Mouse (Mus musculus): Measurements from ENCODE around the gene Trmt61a.
"Not testable (repeated sequence)": the region's sequence is repeated elsewhere in the genome, so short reads cannot be mapped to it uniquely, and the experiment has no call there.

Trmt61a gene

DNA sequence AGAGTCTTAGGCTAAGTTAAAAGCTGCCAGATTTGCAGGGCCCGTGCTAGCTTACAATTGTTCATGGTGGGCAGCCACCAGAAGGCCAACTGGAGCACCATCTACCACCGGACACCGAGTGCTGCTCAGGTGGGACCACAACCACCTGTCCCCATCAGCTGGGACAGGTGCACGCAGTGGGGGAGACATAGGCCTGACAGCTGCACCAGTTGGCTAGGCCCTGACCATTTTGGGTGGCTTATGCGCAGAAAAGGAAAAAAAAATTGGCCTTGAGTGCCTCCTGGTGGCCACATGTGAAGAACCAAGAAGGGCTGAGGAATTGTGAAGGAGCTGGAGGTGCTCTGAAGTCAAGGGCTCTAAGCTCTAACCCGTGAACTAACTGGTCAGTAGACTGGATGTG, 18.3 kb downstream of the Trmt61a start:
- peak; percentile 91 for DNase-seq (ENCODE audit: low read depth, low spot score)

DNA sequence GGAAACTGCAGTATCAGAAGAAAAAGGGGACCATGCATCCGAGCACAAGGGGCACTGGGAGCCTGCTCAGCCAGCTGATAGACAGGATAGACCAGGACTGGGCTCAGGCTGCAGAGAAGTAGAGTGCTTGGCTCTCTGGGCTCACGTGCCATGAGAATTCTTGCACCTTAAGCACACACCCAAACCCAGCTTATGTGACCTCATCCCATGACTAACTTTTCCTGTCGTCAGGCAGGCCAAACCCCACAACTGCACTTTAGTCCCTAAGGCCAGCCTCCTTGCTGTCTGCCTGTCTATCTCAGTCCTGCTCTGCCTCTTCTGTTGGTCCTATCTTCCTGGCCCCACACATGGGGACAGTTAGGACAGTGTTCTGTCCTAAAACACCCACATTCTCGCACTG, 19.8 kb downstream of the Trmt61a start:
- DNase-seq (ENCODE audit: low read depth, low spot score): no peak

- DNase-seq (ENCODE audit: low read depth, low spot score): no peak
Measured at GRCm38 (mm10) chr12:111698346-111698913, 20.5 kb downstream of the Trmt61a start.

DNA sequence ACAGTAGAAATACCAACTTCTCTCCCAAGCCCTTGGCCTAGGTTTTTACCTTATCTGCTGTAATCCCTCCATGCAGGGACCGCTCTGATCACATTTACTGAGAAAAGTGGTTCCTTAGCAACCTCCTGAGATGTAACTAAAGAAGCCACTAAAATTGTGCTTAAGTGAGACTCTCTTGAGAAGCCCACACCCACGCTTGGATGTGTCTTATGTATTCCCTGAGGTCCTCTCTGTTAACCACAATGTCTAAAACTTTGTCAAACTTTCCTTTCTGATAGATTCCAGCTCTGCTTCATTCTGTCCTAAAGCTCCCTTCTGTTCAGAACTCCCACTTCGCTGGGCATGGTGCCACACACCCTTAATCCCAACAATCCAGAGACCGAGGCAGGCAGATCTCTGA, 21.6 kb downstream of the Trmt61a start:
- no peak for DNase-seq (ENCODE audit: low read depth, low spot score)

DNA sequence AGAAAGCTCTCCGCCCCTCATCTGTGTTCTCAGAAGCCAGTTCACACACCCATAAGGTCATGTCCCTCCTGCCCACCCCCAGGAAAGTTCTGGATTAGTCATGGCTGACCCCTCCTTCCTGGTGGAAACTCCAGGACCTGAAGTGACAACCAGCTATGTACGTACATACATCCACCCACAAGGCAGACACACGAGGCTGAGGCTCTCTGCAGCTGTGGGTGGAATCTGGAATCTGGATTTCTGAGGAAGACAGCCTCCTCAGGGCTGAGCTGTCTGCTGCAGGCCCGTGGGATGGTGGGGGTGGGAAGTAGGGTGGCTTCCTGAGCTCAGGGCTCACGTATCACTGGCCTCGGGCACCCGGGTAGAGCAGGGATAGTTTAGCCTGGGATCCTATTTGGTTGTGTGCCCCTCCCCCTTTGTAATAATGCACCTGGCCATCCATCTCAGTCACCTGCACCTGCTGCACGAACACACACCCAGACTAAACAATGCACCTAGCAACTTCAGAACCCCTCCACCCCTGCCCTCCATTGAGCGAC, 23.1 kb downstream of the Trmt61a start:
- DNase-seq (ENCODE audit: low read depth, low spot score): no peak

DNA sequence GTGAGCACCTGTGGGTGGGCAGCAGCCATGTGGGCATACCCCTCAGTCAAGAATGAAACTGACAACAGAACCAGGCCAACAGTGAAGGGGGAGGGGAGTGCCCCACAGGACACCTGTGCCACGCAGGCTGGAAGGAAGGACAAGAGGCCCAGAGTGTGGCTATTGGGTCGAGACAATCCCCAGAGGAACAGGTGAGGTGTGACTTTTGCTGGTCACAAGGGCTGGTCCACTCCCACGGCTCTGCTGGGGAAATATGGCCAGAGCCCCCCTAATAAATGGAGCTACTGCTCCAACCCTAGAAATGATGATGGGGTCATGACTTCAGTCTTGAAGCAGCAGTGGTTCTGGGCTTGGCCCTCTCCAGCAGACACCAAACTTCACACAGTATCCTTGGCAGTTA, 25.4 kb downstream of the Trmt61a start:
- no peak for DNase-seq (ENCODE audit: low read depth, low spot score)

DNA sequence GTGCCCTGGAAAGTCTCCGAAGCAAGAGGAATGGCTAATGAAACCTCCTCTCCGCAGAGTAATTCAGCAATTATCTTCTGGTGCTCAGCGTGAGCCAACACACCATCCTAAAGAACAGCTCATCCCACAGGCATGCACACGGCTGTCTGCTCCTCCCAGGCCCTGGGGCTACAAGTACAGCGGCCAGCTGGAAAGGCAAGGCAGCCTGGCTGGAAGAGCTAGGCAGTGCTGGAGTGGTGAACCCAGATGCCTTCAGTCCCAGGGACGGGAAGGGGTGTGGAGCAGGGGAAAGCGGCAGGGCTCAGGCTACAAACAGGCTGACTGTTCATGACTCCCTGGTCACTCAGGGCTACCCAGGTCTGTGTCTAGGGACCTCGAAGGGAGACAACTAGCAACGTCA, 26.7 kb downstream of the Trmt61a start:
- no peak for DNase-seq (ENCODE audit: low read depth, low spot score)

- DNase-seq (ENCODE audit: low read depth, low spot score): no peak
Measured at GRCm38 (mm10) chr12:111705186-111705973, 27.5 kb downstream of the Trmt61a start.

- no peak for DNase-seq (ENCODE audit: low read depth, low spot score)
Measured at GRCm38 (mm10) chr12:111708181-111708580, 30.3 kb downstream of the Trmt61a start.

DNA sequence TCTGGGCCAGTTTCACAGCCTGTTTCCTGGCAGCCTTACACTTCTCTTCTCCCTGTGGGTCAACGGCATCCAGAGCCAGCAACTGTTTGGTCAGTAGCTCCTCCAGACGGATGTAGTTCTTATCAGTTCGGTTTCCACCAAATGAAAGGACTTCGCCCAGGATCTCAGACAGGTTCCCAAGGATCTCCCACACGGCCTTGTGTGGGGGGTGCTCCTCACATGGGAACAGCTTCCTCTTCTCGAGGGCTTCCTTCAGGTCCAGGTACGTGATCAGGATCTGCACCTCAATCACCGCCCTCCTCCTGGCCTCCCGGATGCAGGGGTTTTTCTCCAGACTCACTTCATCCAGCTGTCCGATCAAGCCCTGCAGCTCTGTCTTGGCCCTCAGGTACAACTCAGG, 32.2 kb downstream of the Trmt61a start:
- no peak for DNase-seq (ENCODE audit: low read depth, low spot score)

- DNase-seq (ENCODE audit: low read depth, low spot score): peak; percentile 35
Measured at GRCm38 (mm10) chr12:111712476-111712875, 34.6 kb downstream of the Trmt61a start.

GRCm38 (mm10) chr12:111713004-111713651, 35.2 kb downstream of the Trmt61a start, which contains the start of the genes Bag5 and Apopt1:
Gene Bag5, minus strand, starts transcription at chr12:111713257.
Gene Apopt1, plus strand, starts transcription at chr12:111713261.
- peak; percentile 97 for DNase-seq (ENCODE audit: low read depth, low spot score)

DNA sequence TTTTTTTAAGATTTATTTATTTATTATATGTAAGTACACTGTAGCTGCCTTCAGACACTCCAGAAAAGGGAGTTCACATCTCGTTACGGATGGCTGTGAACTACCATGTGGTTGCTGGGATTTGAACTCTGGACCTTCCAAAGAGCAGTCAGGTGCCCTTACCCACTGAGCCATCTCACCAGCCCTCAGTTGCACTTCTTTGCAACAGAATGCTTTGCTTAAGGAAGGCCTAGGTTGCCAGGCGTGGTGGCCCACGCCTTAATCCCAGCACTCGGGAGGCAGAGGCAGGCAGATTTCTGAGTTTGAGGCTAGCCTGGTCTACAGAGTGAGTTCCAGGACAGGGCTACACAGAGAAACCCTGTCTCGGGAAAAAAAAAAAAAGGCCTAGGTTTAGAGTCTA, 36.0 kb downstream of the Trmt61a start:
- DNase-seq (ENCODE audit: low read depth, low spot score): not testable (repeated sequence)

DNA sequence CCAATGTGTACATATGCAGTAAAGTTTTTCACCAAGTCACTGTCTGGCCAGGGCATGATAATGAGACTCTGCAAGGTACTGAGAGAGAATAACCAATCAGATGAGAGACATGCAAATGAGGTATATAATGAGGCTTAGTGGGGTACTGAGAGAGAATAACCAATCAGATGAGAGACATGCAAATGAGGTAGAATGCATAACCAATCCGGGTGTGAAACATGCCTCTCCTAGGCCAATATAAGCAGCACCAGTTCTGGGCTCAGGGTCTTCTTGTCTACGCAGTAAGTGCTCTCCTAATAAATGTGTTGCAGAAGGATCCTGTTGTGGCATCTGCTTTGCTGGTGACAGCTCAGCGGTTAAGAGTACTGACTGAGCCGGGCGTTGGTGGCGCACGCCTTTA, 38.6 kb downstream of the Trmt61a start:
- DNase-seq (ENCODE audit: low read depth, low spot score): no peak

- no peak for DNase-seq (ENCODE audit: low read depth, low spot score)
Measured at GRCm38 (mm10) chr12:111718656-111719055, 40.8 kb downstream of the Trmt61a start.

DNA sequence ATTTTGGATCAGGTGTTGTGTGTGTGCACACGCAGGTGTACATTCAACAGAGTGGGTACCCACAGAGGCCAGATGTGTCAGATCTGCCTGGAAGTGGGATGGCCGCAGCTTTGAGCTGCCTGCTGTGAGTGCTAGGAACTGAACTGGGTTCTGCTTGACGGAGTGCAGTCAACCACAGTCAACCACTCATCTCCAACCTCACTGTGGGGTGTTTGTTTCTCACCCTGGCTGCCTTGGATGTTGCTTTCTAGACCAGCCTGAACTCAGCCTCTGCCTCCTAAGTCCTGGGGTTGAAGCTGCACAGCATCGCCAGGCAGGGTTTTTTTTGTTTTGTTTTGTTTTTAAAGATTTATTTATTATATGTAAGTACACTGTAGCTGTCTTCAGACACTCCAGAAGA, 42.3 kb downstream of the Trmt61a start:
- no peak for DNase-seq (ENCODE audit: low read depth, low spot score)

DNA sequence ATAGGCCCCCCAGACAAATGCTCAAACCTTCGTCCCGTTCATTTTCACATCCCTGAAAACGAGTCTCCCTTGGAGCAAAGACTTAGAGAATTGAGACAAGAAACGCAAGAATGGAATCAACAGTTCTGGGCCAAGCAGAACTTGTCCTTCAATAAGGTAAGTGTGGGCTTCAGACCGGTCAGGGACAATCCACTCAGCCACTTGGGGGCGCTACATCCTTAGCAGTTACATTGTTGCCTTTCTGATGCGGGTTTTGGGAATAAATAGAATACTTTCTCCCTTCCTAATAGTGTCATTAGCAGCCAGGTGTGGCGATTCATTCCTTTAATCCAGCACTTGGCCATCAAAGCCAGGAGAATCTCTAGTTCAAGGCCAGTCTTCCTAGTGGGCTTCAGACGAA, 44.7 kb downstream of the Trmt61a start:
- peak; percentile 61 for DNase-seq (ENCODE audit: low read depth, low spot score)

DNA sequence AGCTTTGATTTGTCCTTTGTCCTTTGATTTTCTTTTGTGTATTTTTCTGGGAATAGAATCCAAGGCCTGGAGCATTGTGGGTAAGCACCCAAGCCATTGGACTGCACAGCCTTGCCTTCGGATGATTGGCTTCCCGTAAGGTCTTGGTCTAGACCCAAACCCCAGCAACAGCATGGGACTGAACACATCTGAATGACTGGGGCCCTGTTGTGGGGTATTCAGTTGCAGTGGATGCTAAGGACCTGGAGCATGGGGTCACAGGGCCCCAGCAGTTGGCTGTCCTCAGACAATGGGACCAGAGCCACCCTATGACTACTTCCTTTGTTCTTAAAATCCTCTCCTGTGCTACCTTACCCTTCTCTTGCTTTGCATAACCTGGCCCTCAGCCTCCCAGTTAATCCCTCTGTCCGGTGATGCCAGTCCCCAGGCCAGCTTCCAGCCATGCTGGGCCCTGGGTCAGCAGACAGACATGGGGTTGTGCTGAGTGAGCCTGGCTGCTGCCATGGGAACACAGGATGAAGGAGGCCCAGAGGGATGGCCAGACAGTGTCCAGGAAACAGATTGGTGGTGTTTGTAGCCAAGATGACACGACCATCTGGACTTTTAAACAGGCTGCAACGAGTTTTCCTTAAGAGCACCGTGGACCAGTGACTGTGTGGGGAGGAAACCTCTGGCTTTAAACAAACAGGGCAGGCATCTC, 46.9 kb downstream of the Trmt61a start:
- DNase-seq (ENCODE audit: low read depth, low spot score): no peak

DNA sequence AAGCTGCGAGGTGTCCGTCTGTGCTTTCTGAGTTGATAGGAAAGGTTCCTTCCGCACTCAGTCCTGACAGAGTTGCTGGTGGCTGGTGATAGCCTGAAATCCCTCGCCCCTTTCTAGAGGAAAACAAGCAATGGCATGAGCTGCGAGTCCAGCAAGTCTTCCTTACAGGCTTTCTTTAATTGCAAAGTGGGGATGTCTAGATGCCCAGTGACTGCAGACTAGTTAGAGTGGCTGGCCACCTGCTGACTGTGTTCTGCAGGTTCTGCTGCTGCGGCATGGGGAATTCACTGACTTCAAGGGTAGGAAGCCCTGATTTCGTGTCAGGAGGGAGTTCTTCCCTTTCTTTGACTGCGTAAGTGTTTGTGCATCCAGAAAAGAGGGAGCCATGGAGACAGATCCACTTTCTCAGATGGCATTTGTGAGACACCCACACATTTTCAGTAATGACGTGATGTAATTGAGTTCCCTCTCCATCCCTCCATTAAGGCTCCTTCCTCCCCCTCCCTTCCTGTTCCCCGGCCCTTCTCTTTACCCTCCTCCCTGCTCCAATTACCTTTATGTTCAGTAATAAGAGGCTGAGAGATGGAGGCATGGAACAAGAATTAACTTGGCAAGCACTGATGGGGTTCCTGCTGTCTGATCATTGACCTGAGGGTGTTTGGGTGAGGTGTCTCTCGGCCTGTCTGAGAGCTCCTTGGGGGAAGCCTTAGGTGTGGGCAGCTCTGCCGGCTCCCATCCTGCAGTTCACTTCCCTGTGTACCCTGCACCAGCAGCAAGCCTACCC, 47.6 kb downstream of the Trmt61a start:
- DNase-seq (ENCODE audit: low read depth, low spot score): no peak

GRCm38 (mm10) chr12:111726122-111726463, 48.2 kb downstream of the Trmt61a start:
- DNase-seq (ENCODE audit: low read depth, low spot score): peak; percentile 17

GRCm38 (mm10) chr12:111727956-111728355, 50.1 kb downstream of the Trmt61a start:
- no peak for DNase-seq (ENCODE audit: low read depth, low spot score)
